Mouse (Mus musculus) CH12.LX (cell line): ENCODE measurements around the gene Zfp827. TPM values are rescaled to one million over a fixed set of nuclear protein-coding genes. Genes with fewer than 3 reads are reported as not detected.

Source experiments
- DNase-seq: peaks from one replicate; pipeline ENCODE4 v3.0.0-alpha.2; 2013; ENCODE audit errors: extremely low read depth
- H3K27ac ChIP-seq: 2 replicates; pipeline ENCODE4 v1.5.1; 2012; ENCODE audit warnings: low read depth, mild to moderate bottlenecking, control low read depth, moderate library complexity; ENCODE audit not compliant: insufficient read depth
- H3K27me3 ChIP-seq: replicated peaks from 2 replicates; pipeline ENCODE3; 2012; ENCODE audit warnings: inconsistent platforms
- H3K36me3 ChIP-seq, 2 experiments: replicated peaks in 1 of 2; 2 replicates each; pipeline versions ENCODE3 to v1.6.1; 2012; ENCODE audit warnings: inconsistent platforms in 1 of 2, low read length in 1 of 2, mild to moderate bottlenecking in 1 of 2, mixed read lengths in 1 of 2, moderate library complexity in 1 of 2; ENCODE audit not compliant: control insufficient read depth in 1 of 2, insufficient read depth in 1 of 2
- H3K4me1 ChIP-seq, 2 experiments: 2 replicates each; pipeline ENCODE4 v1.6.1; 2012; ENCODE audit warnings: inconsistent platforms in 1 of 2, moderate library complexity in 1 of 2; ENCODE audit not compliant: insufficient read depth in 2 of 2, control insufficient read depth in 1 of 2
- H3K4me2 ChIP-seq: 2 replicates; pipeline ENCODE4 v1.6.1; 2012; ENCODE audit warnings: low read depth, mild to moderate bottlenecking, control low read depth; ENCODE audit not compliant: poor library complexity, insufficient read depth, severe bottlenecking
- H3K4me3 ChIP-seq, 3 experiments: fragments of 150-350 bp in 1 of 3; sonication (generic) in 1 of 3; replicated peaks in 1 of 3; 2 replicates each; pipeline versions ENCODE3 to v1.5.1; 2011 to 2012; ENCODE audit warnings: low read depth in 2 of 3, low read length in 2 of 3, mild to moderate bottlenecking in 2 of 3, moderate library complexity in 2 of 3, control low read depth in 1 of 3, improper control_type of control experiment in 1 of 3, inconsistent platforms in 1 of 3, mixed read lengths in 1 of 3; ENCODE audit not compliant: poor library complexity in 1 of 3
- H3K79me2 ChIP-seq: replicated peaks from 2 replicates; pipeline ENCODE4 v1.6.1; 2012; ENCODE audit warnings: mild to moderate bottlenecking, moderate library complexity; ENCODE audit not compliant: control insufficient read depth, poor library complexity, insufficient read depth, severe bottlenecking; ENCODE audit errors: extremely low read depth
- H3K9ac ChIP-seq: 2 replicates; pipeline ENCODE4 v1.6.1; 2012; ENCODE audit warnings: low read depth, mild to moderate bottlenecking, control low read depth, moderate library complexity; ENCODE audit not compliant: insufficient read depth
- H3K9me3 ChIP-seq: replicated peaks from 2 replicates; pipeline ENCODE3; 2012; ENCODE audit warnings: low read length, inconsistent platforms, mixed read lengths
- BHLHE40 ChIP-seq: IDR thresholded peaks from 2 replicates; pipeline ENCODE4 v1.6.1; 2011; ENCODE audit warnings: mild to moderate bottlenecking, low read depth, low read length, improper control_type of control experiment
- CHD2 ChIP-seq: IDR thresholded peaks from 2 replicates; pipeline ENCODE4 v1.6.1; 2011; ENCODE audit warnings: low read length, improper control_type of control experiment
- CTCF ChIP-seq, 2 experiments: IDR thresholded peaks in 1 of 2; conservative IDR thresholded peaks in 1 of 2; 2 replicates each; pipeline ENCODE4 v1.5.1; 2011 to 2012; ENCODE audit warnings: low read depth in 2 of 2, low read length in 2 of 2, improper control_type of control experiment in 1 of 2, inconsistent platforms in 1 of 2, mild to moderate bottlenecking in 1 of 2, moderate library complexity in 1 of 2
- E2F4 ChIP-seq: IDR thresholded peaks from 2 replicates; pipeline ENCODE4 v1.6.1; 2011; ENCODE audit warnings: low read depth, low read length, improper control_type of control experiment; ENCODE audit not compliant: insufficient replicate concordance
- ELF1 ChIP-seq: IDR thresholded peaks from 2 replicates; pipeline ENCODE4 v1.6.1; 2014; ENCODE audit warnings: low read depth, mild to moderate bottlenecking, inconsistent platforms, low read length, improper control_type of control experiment
- EP300 ChIP-seq: IDR thresholded peaks from 2 replicates; pipeline ENCODE4 v1.6.1; 2011; ENCODE audit warnings: low read length, improper control_type of control experiment
- ETS1 ChIP-seq: conservative IDR thresholded peaks from 2 replicates; pipeline ENCODE4 v1.6.1; 2012; ENCODE audit warnings: low read depth, mild to moderate bottlenecking, inconsistent platforms, low read length, improper control_type of control experiment, moderate library complexity
- HCFC1 ChIP-seq: IDR thresholded peaks from 2 replicates; pipeline ENCODE4 v1.6.1; 2012; ENCODE audit warnings: low read depth, mild to moderate bottlenecking, inconsistent platforms, low read length, improper control_type of control experiment
- IRF4 ChIP-seq: IDR thresholded peaks from 2 replicates; pipeline ENCODE4 v1.6.1; 2014; ENCODE audit warnings: low read depth, mild to moderate bottlenecking, inconsistent platforms, low read length, improper control_type of control experiment
- MAFK ChIP-seq: IDR thresholded peaks from 2 replicates; pipeline ENCODE4 v1.6.1; 2011; ENCODE audit warnings: low read length, improper control_type of control experiment; ENCODE audit not compliant: insufficient replicate concordance
- MAX ChIP-seq: IDR thresholded peaks from 2 replicates; pipeline ENCODE4 v1.6.1; 2011; ENCODE audit warnings: low read length, improper control_type of control experiment
- MEF2A ChIP-seq: IDR thresholded peaks from 2 replicates; pipeline ENCODE4 v1.6.1; 2014; ENCODE audit warnings: low read depth, mild to moderate bottlenecking, inconsistent platforms, low read length, improper control_type of control experiment, borderline replicate concordance
- MYC ChIP-seq: IDR thresholded peaks from 2 replicates; pipeline ENCODE4 v1.6.1; 2011; ENCODE audit warnings: low read depth, mild to moderate bottlenecking, improper control_type of control experiment, low read length
- NELFE ChIP-seq: IDR thresholded peaks from 2 replicates; pipeline ENCODE4 v1.6.1; 2011; ENCODE audit warnings: low read depth, low read length, improper control_type of control experiment
- NRF1 ChIP-seq: IDR thresholded peaks from 2 replicates; pipeline ENCODE4 v1.6.1; 2014; ENCODE audit warnings: low read depth, mild to moderate bottlenecking, inconsistent platforms, low read length, improper control_type of control experiment, moderate library complexity
- POLR2AphosphoS2 ChIP-seq: IDR thresholded peaks from 2 replicates; pipeline ENCODE4 v1.6.1; 2011; ENCODE audit warnings: low read depth, low read length, improper control_type of control experiment
- RAD21 ChIP-seq: IDR thresholded peaks from 2 replicates; pipeline ENCODE4 v1.6.1; 2011; ENCODE audit warnings: low read depth, mild to moderate bottlenecking, low read length, improper control_type of control experiment, moderate library complexity
- RCOR1 ChIP-seq: conservative IDR thresholded peaks from 2 replicates; pipeline ENCODE4 v1.6.1; 2012; ENCODE audit warnings: low read depth, mild to moderate bottlenecking, inconsistent platforms, low read length, improper control_type of control experiment
- SIN3A ChIP-seq: IDR thresholded peaks from 2 replicates; pipeline ENCODE4 v1.6.1; 2012; ENCODE audit warnings: low read length, improper control_type of control experiment, inconsistent platforms
- SMC3 ChIP-seq: IDR thresholded peaks from 2 replicates; pipeline ENCODE4 v1.6.1; 2011; ENCODE audit warnings: low read depth, low read length, improper control_type of control experiment
- TBP ChIP-seq: conservative IDR thresholded peaks from 2 replicates; pipeline ENCODE4 v1.6.1; 2011; ENCODE audit warnings: low read depth, low read length, improper control_type of control experiment
- TCF12 ChIP-seq: IDR thresholded peaks from 2 replicates; pipeline ENCODE4 v1.6.1; 2014; ENCODE audit warnings: low read depth, mild to moderate bottlenecking, inconsistent platforms, low read length, improper control_type of control experiment
- UBTF ChIP-seq: IDR thresholded peaks from 2 replicates; pipeline ENCODE4 v1.6.1; 2012; ENCODE audit warnings: low read depth, mild to moderate bottlenecking, inconsistent platforms, low read length, improper control_type of control experiment, moderate library complexity
- USF1 ChIP-seq: IDR thresholded peaks from 2 replicates; pipeline ENCODE4 v1.6.1; 2014; ENCODE audit warnings: low read depth, mild to moderate bottlenecking, inconsistent platforms, low read length, improper control_type of control experiment
- ZMIZ1 ChIP-seq: IDR thresholded peaks from 2 replicates; pipeline ENCODE4 v1.6.1; 2012; ENCODE audit warnings: low read depth, mild to moderate bottlenecking, inconsistent platforms, low read length, improper control_type of control experiment
- dilution Hi-C: fragments of 300-500 bp; cut with MboI; formaldehyde crosslinking; loops from 2 replicates; pipeline ENCODE4 v1.14.3; 2020; ENCODE audit warnings: low sequenced_read_pairs; ENCODE audit not compliant: extremely low pct_unique_long_range_greater_than_20kb, extremely low pct_ligation_motif_present
- in situ Hi-C: fragments of 300-500 bp; cut with MboI; formaldehyde crosslinking; loops from 3 replicates; pipeline ENCODE4 v1.14.3; 2019; ENCODE audit warnings: low sequenced_read_pairs, low pct_ligation_motif_present, low pct_unique_long_range_greater_than_20kb, mixed read lengths
- polyA plus RNA-seq: library from polyadenylated mRNA; unstranded; fragments of >175 nt; gene quantifications from 2 replicates; pipeline ENCODE4 v1.2.1, GENCODE M21; 2012; ENCODE audit warnings: low read depth; ENCODE audit not compliant: insufficient read length
- total RNA-seq, 2 experiments: library from RNA; depleted of rRNA; stranded (reverse); fragments of 300-350 nt in 1 of 2; fragments of >200 nt in 1 of 2; gene quantifications; 2 replicates each; pipeline ENCODE4 v1.2.3; 2012 to 2014

Zfp827 gene
- total and polyA plus RNA-seq, 3 experiments: 4.3 to 11.1 (median 7.8) TPM

DNA sequence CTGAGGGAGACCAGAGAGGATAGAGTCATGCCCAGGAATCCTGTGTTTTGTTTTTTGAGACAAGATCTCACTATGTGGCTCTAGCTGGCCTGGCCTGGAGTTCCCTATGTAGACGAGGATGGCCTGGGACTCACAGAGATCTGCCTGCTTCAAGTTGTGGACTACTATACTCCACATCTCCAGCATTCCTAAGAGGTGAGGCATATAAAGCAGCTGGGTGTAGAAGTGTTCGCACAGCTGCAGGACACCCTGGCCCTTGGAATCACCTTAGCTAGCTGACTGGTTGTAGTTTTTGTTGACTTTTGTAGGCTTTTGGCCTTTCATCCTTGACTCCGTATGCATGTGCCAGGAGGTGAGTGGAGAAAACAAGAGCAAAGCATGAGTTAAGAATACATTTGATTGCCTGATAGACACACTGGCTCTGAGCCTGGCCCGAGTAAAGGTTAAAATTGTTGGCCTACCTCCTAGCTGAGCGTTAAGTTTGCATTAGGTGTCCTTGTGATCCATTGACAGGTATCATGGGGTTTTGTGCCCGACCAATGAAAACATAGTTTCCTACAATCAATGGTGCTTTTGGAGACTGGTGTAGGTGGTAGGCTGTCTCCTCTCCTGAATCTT, 20.3 kb downstream of the Zfp827 start:
- Histone ChIP-seq H3K4me1 (peaks cover 22 to 56% of the 10 kb centered on the region in 2 experiments), H3K9ac (no peak overlapping the region), H3K79me2 (peaks cover 78% of the 10 kb centered on the region), H3K4me2 (no peak overlapping the region), H3K36me3 (peaks cover 8 to 79% of the 10 kb centered on the region in 2 experiments), H3K9me3 (no peaks in the 10 kb centered on the region), H3K4me3 (no peak overlapping the region), H3K27ac (no peak overlapping the region), H3K27me3 (no peaks in the 10 kb centered on the region)
- in situ Hi-C loops: no loop called here
- TF ChIP-seq USF1 (no peak), NELFE (no peak), ZMIZ1 (no peak), SMC3 (no peak), HCFC1 (no peak), TCF12 (no peak), IRF4 (no peak), POLR2AphosphoS2 (no peak), CTCF (conservative IDR thresholded peaks at IDR 0.05 in 1 of 2, IDR thresholded peaks at IDR 0.05 in 1 of 2; ENCODE audit: low read depth in 2 of 2, low read length in 2 of 2) (no peak), ELF1 (no peak), MAX (no peak), UBTF (no peak), MEF2A (no peak), TBP (no peak), NRF1 (no peak), SIN3A (no peak), ETS1 (no peak), EP300 (no peak)
- no peak for DNase-seq
- dilution Hi-C loops: no loop called here

DNA sequence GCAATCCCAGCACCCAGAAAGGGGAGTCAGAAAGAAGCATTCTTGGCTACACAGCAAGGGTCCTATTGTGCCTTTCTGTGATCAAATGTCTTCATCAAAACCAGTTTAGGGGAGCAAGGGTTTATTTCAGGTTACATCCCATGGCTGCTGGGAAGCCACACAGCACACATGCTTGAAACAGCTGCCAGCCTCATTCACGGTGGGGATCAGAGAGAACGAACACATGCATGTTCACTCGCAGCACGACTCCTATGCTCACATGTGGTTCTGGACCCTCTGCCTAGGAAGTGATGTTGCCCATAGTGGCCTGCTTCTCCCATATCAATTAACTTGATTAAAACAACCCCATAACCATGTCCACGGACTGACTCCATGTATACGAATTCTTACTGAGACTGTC, 26.0 kb downstream of the Zfp827 start:
- no peak for DNase-seq
- Histone ChIP-seq H3K4me1 (peaks cover 7 to 32% of the 10 kb centered on the region in 2 experiments; a peak in 3 of 4 replicates), H3K4me2 (no peak overlapping the region), H3K4me3 (no peak overlapping the region), H3K79me2 (peaks cover 67% of the 10 kb centered on the region), H3K9ac (no peak overlapping the region), H3K27ac (no peak overlapping the region), H3K36me3 (peaks cover 14 to 88% of the 10 kb centered on the region in 2 experiments), H3K27me3 (no peaks in the 10 kb centered on the region), H3K9me3 (no peaks in the 10 kb centered on the region)
- dilution Hi-C loops (no loop called here), in situ Hi-C loops (no loop called here)
- no peak for TF ChIP-seq E2F4
- TF ChIP-seq SMC3: no peak
- no peak for TF ChIP-seq USF1
- TF ChIP-seq BHLHE40: no peak
- no peak for TF ChIP-seq CHD2
- TF ChIP-seq EP300: no peak
- no peak for TF ChIP-seq ZMIZ1
- TF ChIP-seq NRF1: no peak
- no peak for TF ChIP-seq ETS1
- TF ChIP-seq RAD21: no peak
- no peak for TF ChIP-seq MYC
- TF ChIP-seq MAFK: no peak
- no peak for TF ChIP-seq RCOR1
